Mouse (Mus musculus) right cerebral cortex, postnatal 36 days (tissue): ENCODE results near the gene 4921524J17Rik.

ENCODE experiments used
- DNase-seq, 2 experiments: peaks; one replicate each; pipeline ENCODE4 v3.0.0; 2022; ENCODE audit warnings: low spot score in 2 of 2, mixed read lengths in 1 of 2

The 4921524J17Rik gene

DNA sequence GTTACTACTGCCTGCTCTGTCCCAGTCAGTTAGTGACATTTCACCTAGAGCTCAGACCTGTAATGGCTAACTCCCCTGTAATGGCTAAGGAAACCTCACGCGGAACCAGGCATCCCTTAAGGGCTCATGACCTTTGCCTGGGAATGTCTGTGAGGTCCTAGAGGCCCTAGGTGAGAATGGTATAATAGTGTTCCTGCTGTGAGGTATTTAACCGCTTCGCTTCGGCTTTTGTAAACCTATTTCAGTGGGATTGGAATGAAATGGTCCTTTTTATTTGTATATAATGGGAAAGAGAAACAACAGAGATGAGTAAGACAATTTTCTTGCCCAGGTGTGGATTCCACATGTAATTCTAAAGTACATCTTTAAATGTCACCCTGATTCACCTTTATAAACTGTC is 8.9 kb upstream of the 4921524J17Rik start:
- no peak for DNase-seq

DNA sequence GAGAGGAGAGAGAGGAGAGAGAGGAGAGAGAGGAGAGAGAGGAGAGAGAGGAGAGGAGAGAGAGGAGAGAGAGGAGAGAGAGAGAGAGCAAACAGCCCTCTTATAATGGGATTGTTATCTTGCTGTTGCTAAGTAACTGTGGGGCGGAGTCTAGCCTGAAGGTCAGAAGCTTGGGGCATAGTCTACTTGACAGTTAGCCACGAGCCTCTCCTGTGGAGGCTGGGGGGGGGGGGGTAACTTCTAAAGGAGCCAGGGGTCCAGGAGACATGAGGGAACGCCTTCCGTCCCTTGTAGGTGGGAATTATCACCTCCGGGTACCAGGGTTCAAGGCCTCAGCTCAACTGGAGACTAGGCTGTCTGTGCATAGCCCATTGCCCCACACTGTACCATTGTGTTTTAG is 3.1 kb upstream of the 4921524J17Rik start:
- no peak for DNase-seq

DNA sequence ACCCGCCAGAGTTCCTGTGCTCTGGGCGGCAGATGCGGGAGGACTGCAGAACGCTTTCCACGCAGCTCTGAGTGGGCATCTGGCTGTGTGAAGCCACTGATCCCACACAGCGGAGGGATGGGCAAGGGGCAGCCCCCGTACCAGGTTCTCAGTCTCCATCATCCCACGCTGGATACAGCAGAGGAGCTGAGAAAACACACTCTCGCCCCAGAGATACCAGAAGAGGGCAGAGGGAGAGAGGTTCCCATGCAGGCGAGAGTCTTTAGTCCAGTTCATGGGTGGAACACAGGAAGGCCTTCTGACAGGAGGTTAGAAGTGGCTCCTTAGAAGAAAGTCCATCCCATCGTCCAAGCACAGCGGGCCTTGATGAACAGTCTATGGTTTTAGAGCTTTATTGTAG is 2.2 kb upstream of the 4921524J17Rik start:
- DNase-seq = no peak

DNA sequence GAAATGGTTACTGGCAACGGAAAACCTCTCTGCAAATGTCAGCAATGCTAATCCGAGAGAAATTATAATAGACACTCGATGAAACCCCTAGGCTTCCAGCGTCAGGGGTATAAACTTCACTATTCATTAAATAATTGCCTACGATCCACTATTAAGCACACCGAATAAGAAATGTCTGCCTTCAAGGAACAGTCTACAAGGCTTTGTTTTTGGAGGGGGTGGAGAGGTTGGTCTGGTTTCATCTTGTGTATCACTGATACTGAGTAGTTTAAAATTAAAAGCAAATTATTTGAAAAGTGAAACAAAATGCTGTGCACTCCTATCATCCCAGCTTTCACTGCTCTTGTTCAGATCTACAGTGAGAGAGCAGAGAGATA is 372 bp upstream of the 4921524J17Rik start:
- no peak for DNase-seq

DNA sequence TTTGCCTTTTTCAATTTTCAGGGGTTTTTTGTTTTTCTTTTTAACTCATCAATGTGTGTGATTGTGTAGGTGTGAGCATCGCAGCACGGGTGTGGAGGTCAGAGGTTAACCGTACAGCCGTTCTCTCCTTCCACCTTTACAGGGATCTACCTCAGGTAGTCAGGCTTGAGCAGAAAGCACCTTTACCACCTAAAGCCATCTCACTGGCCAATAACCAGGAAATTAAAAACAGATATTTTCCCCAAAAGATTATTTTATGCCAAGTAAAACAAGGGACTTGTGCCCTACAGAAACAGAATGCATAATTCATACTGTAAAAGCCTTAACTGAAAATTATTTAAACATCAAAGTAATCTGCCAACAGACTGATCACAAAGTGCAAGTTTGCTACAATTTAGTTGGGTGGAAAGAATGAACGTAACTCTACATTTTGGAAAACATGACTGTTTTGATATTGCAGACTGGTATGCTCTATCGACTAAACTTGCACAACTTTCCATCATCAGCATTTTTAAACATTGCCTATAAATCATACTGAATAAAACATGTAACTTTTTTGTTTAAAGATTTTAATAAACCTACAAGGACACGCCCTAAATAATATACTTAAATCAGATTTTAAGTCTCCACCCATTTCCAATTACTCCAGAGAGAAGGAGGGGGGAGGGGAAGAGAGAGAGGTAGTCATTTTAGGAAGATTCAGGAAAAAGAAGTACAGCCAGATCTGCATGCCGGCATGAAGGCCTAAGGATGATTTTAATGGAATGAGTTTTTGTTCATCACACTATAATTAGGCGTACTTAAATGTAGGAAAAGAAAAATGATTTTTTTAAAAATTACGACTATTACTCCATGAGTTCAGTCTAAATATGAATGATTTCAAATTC is 1.1 kb downstream of the 4921524J17Rik start:
- no peak for DNase-seq

DNA sequence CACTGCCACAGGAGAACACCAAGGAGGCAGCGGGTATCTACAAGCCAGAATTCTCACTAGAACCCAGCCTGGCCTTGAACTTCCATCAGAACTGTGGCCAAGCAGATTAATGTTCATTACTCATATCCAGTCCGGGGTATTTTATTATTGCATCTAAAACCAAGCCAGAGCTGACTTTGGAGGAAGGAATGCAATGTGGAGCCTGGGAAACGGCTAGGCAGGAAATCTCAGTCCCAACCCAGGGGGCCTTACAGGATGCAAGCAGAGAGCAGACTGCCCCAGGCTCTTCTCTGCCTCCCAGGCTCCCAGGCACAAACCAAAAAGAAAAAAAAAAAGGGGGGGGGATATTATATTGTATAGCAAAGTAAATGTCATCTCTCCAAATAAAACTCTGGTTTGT is 1.8 kb downstream of the 4921524J17Rik start:
- DNase-seq = no peak

DNA sequence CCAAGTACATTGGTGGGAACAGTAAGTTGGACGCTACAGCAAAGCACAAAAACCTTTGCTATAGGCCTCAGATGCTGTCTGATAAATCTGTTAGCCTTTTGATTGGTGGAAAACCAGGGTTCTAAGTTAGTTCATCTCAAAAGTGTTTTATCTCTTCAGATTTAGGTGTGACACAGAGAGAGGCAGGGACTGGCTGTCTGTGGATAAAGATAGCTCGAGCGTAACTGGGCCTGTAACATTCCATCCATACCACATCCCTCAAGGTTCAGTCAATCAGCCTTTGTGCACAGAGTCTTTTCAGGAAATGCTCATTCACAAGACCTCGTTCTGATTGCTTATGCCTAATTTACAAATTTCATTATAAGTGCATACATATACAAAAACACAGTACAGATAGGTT is 3.4 kb downstream of the 4921524J17Rik start:
- no peak for DNase-seq

DNA sequence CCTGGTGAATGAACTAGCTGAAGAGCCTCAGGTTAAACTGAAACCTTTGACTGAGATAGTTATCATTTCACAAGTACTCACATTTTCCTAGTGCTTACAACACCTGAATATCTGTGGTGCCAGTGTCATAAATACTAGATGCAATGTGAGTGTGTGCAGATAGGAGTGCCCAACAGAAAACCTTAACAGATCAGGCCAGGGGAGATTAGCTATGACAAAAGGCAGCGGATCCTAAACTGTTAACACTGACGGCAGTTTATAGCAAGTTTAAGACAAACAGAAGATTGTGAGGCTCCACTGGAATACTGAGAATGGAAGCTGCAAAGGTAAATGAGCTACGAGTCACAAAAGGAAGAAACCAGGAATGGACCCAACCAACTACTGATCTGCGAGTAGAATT is 5.6 kb downstream of the 4921524J17Rik start:
- DNase-seq = no peak

DNA sequence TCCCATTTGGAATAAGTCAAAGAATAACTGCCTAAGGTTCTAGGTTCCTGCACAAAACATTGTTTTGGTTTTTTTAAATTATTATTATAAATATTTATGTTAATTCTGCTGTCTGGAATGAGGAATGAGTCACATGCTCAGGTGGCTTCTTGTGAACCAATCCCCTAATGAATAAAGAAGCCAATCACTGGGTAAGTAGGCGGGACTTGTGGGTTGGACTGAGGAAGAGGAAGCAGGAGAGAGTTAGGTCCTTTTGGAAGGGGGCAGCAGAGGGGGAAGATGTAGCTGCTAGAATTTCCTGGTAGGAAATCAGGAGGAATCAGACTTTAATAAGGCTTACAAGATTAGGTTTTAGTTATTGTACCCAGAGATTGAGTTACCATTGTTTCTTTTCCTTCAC is 11.3 kb downstream of the 4921524J17Rik start:
- no peak for DNase-seq

DNA sequence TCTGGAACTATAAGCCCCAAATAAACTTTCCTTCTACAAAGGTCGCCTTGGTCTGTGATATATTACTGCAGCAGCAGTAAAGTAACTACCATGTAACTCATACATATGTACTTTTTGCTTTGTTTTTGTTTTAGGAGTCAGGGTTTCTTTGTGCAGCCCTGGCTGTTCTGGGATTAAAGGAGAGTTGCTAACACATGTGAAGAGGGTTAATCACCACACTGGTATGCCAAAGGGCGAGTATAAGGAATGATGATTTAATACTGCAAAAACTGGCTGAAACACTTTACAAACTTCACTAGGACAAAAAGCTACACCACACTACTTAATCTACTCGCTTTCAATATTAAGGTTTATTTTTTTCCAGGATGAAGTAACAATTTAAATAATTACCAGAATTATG is 24.1 kb downstream of the 4921524J17Rik start:
- no peak for DNase-seq

DNA sequence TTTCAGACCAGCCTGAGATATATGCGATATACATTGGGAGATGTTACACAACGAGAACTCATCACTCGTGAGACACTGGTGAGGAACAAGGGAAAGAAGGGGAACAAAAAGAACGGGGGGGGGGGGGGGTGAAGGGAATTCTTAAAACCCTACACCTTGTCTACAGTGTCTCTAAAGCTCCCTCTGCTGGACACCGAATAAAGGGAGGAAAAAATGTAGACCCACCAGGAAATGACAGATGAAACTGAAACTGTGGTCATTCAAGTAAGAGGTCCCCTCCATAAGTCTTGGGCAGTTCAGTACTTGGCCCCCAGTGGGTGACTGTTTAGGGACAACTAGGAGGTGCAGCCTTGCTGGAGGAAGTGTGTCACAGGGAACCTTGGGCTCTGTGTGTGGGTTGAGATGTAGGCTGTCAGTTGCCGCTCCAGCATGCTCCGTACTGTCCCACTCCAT is 24.6 kb downstream of the 4921524J17Rik start:
- DNase-seq = no peak

DNA sequence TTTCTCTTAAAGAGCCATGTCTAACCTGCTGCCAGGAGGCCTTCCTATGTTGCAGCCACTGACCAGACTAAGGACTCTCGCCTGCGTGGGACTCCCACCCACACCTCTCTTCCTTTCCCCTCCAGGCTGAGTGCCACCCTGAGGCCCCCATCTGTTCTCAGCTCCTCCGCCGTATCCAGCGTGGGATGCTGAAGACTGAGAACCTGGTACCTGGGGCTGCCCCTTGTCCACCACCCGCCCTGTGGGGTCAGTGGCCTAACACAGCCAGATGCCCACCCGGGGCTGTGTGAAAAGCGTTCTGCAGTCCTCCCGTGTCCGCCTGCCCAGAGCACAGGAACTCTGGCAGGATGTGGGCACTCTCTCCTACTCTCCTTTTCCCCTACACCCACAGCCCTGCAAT is 26.7 kb downstream of the 4921524J17Rik start:
- no peak for DNase-seq

DNA sequence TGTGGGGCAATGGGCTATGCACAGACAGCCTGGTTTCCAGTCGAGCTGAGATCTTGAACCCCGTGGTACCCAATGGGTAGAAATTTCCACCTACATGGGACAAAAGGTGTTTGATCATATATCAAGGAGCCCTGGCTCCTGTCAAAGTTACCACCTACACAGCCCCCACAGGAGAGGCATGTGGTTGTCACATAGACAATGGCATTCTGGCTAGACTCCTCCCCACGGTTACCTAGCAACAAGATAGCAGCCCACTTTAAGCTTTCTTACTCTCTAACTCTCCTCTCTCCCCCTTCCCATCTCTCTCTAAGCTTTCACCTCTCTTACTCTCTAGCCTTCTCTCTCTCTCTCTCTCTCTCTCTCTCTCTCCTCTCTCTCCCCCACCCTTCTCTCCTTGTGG is 27.2 kb downstream of the 4921524J17Rik start:
- no peak for DNase-seq

DNA sequence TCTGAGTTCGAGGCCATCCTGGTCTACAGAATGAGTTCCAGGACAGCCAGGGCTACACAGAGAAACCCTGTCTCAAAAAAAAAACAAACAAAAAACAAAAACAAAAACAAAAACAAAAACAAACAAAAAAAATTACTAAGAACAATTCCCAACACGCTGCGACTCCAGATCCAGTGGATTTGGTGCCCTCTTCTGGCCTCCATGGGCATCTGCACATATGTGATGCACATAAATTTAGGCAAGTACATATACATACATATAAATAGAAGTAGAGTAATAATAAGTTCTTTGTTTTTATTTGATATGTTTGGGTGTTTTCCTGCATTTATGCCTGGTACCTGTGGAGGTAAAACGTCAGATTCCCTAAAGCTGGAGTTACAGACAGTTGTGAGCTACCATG is 34.1 kb downstream of the 4921524J17Rik start:
- DNase-seq = no peak

DNA sequence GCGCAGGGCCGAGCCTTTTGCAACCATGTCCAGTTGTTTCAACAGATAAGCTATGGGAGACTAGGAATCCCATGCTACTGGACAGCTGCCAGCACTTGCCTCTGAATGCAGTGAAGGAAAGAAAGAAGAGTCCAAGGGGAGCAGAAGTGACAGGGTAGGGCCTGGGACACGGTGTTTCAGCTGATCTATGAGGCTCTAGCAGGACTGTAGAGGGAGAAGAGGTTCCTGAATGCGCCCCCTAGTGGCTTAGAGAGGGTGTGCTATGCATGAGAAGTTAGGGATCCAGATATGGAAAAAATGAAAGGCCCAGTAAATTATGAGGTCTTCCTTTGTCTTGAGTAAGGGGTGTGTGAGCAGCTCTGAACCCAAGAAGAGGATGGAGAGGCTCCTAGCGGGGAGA is 35.1 kb downstream of the 4921524J17Rik start:
- DNase-seq = no peak

DNA sequence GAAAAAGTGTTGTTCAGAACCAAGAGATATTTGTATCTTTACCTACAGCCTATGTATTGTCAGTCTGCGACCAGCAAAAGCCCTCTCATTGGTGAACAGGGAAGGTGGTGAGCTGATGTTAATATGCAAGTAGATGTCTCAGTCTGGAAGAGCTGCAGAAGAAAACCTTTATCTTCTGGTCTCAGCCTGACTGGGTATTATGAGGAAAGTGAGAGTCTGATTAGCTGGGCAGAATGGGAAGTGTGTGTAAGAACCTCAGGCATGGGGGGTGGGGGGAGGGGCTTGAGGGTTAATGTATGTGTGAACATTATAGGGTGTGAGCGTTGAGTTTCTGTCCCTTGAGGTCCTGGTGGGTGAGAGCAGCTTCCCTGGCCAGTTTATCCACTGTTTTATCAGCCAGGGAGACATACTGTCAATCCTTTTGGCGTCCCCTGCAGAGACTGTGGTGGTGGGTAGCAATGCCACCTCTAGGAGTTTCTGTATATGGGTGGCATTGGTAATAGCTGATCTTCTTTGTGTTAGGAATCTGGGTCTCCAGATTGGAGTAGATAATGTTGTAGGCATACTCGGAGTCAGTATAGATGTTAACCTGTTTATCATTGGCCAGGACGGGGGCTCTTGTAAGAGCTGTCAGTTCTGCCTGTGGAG is 36.1 kb downstream of the 4921524J17Rik start:
- DNase-seq = no peak

DNA sequence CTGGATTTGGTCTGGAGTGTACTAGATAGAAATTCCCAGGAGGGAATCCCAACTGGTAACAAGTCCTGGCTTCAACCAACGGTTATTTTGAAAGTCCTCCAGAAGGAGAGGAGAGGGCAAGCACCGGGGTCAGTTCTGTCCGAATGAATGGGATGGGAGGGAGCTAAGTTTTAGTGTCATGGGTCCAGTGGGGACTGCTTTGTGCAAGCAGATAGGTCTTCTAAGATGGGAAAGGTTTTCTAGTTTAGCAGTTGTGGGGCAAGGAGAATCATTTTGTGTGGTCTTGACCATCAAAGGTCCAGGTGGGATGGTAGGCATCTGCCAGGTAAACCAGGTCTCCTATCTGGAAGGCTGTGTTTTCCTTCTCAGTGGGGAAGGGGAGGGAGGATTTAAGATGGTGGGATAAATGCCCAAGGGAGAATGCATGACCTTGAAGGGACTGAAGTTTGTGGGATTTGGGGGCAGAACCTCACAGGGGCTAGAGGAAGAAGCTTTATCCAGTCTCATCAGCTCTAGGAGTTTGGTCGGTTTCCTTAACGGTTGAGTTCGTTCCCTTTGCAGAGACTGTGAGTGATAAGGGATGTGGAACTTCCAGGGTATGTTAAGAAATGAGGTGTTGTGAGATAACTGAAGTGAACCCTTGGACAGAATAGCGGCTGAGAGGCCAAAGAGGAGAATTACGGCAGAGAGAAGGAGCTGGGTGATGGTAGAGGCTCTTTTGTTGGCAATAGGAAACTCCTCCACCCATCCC is 36.8 kb downstream of the 4921524J17Rik start:
- no peak for DNase-seq

DNA sequence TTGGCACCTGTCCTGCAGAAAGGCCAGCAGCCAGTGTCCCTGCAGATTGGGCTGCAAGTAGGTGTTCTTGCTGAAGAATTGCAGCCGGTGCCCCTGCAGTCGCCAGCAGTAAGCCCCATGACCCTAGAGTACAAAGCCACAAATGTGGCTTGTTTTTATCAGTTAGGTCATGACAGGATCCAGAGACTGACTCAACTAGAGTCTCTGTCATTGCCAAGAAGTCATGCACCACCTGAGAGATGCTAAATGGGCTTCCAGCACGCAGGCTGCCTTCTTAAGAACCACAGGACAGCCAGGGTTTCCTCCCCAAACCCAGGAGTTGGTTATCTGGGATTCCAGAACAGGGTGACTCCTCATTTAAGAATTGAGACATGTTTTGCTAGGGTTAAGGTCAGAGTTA is 37.6 kb downstream of the 4921524J17Rik start:
- no peak for DNase-seq

DNA sequence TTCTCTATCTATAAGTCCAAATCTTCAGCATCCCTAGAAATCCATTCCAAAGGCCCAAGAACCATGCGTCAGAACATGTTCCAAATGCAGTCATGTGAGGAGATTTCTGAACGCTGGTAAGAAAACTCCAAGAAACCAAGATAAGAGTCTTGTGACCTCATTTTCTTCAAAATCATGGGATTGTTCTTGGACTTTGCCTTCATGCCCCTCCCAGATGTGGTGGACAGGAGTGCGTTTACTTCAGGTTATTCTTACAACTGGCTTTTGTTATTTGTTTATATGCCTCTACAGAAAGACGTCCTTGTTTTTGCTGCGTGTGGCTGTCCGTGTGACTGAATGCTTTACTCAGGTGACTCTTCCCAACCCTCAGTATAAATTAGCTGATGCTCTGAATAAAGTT is 39.4 kb downstream of the 4921524J17Rik start:
- no peak for DNase-seq

DNA sequence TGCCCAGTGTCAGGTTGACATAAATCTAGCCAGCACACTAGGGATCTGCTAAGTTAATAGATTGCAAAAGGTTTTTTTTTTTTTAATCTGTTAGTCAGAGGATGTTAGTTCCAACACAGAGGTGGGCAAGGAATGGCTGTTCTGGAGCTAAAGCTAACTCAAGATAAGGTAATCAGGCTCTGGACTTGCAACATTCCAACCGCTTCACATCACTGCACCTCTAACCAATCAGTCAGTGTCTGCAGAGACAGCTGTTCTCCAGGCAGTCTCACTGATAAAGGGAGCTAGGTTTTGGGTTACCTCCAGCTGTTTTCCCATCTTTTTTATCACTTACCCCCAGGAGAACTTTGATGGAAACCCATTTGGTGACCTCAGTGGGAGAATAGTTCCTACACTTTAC is 41.2 kb downstream of the 4921524J17Rik start:
- no peak for DNase-seq

DNA sequence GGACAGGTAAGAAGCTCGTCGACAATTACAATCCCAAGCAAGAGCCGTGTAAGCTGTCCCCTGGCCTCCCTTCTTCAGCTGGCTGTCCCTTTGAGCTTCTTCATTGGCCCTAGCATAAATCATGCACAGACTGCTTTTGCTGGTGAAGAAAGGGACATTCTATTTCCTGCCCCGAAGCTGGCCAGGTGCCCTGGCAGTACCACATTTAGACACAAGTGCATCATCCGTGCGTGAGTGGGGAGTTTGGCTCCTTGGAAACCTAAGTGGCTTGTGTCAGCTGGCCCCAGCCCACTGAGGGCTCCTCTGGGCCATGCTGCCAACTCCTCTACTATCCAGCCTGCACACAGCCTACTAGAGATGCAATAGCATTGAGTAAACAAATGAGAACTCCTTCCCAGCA is 46.4 kb downstream of the 4921524J17Rik start, which contains the start of gene Mylk3:
Gene Mylk3 (minus strand): TSS at position 141 of the 400 bp plus-strand sequence.
- peak in 1 of 2 experiments; percentile 8 for DNase-seq

DNA sequence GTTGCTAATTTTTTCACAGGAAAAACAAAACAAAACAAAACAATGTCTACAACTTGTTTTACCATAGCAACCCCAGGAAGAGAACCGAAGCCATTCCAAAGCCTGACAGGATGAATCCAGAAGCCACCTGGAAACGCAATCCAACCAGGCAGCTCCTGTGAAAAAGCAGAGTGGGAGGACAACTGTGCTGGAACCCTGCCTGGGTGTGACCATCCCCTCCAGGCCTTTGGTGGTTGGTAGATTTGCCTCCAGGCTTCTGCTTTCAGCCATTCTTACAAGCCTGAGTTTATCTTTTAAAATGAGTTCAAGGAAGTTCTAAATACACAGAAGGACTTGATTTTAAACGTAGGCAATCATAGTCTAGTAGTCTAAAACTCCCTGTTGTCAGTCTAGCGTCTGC is 50.7 kb downstream of the 4921524J17Rik start:
- DNase-seq = no peak

DNA sequence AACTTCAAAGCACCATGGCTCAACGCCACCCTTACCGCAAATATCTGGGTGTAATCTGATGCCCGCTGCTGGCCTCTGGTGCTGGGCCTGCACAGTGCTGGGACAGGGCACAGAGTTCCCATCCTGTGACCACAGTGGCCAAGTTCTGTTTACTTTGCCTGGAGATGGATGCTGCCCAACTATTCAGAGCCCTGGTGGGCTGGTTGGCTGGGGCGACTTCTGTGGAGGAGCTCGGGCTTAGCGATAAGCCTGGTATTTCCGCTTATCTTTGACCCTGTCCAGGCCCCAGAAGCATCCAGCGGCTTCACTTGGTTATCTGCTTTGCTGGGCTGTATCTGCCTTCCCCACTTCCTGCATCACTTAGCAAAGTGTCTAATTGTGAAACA is 51.8 kb downstream of the 4921524J17Rik start:
- DNase-seq = no peak
